Mouse (Mus musculus) ES-E14 (cell line): Measurements from ENCODE around the gene Atp5g1.

Experiments
- CHD2 ChIP-seq: IDR thresholded peaks from 2 replicates; pipeline ENCODE4 v1.6.1; 2014; ENCODE audit warnings: mild to moderate bottlenecking, low read depth, low read length, inconsistent platforms
- MAFK ChIP-seq: IDR thresholded peaks from 2 replicates; pipeline ENCODE4 v1.6.1; 2014; ENCODE audit warnings: mild to moderate bottlenecking, low read depth, low read length, inconsistent platforms; ENCODE audit not compliant: insufficient read depth
- ZNF384 ChIP-seq: IDR thresholded peaks from 2 replicates; pipeline ENCODE4 v1.6.1; 2012; ENCODE audit warnings: low read depth, low read length, inconsistent platforms

- TF ChIP-seq MAFK (no peak), CHD2 (no peak), ZNF384 (no peak)
These were observed 17.3 kb upstream of the Atp5g1 start for GRCm38 (mm10) chr11:96092674-96093291.
